Mouse (Mus musculus): ENCODE data around the gene Il20.

Il20 gene

GRCm38 (mm10) chr1:130911401-130912010, at the start of gene Il20:
Il20 (minus strand) TSS chr1:130911451.
- DNase-seq: no peak

GRCm38 (mm10) chr1:130946920-130947319, 35.7 kb upstream of the Il20 start:
- no peak for DNase-seq

DNA sequence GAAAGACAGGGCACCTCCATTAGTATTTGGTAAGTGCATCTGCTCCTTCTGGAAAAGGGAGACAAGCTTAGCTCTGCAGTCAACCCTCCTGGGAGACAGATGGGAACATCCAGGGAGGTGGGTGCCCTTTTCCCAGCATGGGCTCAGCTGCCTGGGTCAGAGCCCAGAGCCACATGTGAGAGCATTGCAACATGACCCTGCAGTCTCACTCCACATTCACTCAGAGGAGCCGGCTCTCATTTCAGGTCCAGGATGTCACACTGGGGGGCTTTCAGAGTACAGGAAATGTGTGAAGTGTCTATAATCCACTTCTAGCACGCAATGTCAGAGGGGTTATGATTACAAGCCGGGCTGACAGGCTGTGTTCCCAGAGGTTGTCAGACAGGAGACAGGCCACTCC, 30.6 kb upstream of the Il20 start:
- peak; percentile 10 for DNase-seq

DNA sequence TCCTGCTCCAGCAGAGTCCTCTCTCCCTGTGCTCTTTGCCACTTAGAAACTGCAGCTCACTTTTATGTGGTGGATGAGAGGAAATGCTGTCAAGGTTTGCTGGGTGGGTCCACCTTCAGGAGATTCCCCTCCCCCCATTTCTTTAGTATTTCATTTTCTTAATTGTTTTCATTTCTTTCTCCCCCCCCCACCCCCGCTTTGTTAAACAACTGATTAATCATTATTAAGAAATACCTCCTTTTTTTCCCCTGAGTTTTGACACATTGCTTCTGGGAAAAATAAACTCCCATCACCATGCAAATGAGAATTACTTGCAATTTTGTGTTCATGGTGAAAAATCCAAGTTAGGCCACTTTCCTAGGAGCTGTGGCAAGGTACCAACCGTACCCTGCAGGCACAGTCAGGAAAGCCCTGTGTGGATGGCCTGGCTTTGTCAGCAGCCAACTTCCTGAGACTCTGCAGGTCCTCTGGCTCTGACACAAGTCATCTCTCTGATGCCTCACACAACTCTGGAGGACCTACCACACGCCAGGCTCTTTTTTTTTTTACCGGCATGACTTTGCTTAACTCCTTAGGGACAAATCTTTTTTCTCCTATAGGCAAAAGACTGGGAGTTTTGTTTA, 28.9 kb upstream of the Il20 start, which contains the start of gene Il19:
TSS of gene Il19 (minus strand) at position 51 of the 623 bp plus-strand sequence.
- DNase-seq: no peak

GRCm38 (mm10) chr1:130938192-130938591, 26.9 kb upstream of the Il20 start:
- DNase-seq: no peak

DNA sequence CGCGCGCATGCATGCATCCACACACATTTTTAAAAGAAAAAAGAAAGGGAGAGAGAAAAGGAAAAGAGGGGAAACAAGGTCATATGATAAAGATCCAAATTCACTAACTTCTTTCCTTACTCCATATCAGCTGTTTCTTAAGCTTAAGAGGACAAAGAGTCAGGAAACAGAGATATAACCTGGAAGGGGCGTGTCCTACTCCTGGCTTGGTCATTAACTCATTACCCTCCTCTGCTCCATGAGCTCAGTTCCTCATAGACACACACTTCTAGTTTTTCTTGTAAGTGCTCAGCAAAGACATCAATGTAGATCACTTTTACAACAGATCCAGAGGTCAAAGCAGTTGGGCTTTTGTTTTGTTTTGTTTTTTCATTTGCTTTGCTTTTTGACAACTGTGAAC, 25.9 kb upstream of the Il20 start:
- no peak for DNase-seq

DNA sequence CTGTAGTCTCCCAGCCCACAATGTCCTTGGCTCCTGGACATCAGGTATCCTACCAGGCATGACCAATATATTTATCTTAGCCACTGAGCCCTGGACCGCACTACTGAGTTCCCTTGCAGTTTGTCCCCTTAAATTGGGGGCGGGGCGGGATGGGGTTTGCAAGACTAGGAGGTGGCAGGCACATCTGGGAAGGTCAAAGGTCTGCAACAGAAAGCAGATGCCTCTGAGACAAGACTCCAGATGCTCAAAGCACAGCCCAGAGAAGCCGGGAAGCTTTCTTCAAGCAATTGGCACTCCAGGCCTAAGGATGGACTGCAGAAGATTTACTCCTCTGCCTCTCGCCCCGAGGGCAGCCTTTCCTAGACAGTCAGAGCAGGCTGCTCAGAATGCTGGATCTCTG, 25.1 kb upstream of the Il20 start:
- DNase-seq: no peak

DNA sequence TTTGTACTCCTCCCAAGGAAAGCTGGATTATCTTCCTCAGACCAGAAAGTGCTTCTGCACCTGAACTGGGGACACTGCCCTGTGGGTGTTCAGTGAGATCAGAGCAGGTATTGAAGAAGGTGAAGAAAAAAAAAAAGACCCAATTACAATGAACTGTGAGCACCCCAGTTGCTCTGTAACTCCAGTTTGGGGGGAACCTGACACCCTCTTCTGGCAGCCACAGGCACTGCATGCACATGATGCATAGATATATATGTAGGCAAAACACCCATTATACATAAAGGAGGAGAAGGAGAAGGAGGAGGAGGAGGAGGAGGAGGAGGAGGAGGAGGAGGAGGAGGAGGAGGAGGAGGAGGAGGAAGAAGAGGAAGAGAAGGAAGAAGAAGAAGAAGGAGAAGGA, 15.2 kb upstream of the Il20 start:
- no peak for DNase-seq

GRCm38 (mm10) chr1:130918323-130918980, 7.2 kb upstream of the Il20 start:
- DNase-seq: no peak

DNA sequence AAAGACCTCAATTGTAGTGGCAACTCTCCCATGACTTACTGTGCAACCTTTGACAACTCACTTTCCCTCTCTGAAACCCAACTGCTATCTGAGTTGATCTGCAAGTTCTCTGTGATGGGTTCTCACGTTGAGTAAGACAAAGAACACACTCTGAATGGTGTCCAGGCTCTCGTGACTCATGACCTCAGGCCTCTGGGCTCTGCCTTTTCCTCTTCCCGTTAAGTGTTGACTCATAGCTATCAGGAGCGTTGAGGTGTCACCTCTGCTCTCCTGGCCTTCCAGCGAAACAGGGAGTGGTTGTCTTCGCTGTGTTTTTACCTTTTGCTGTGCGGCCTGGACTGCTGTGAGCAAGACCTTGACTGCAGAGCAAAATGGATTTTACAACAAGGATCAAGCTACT, 8.7 kb downstream of the Il20 start:
- no peak for DNase-seq

GRCm38 (mm10) chr1:130894468-130894867, 16.8 kb downstream of the Il20 start:
- no peak for DNase-seq

- no peak for DNase-seq
Observed at GRCm38 (mm10) chr1:130893329-130894040, 17.8 kb downstream of the Il20 start.

- DNase-seq: no peak
Observed at GRCm38 (mm10) chr1:130892446-130892845, 18.8 kb downstream of the Il20 start.

DNA sequence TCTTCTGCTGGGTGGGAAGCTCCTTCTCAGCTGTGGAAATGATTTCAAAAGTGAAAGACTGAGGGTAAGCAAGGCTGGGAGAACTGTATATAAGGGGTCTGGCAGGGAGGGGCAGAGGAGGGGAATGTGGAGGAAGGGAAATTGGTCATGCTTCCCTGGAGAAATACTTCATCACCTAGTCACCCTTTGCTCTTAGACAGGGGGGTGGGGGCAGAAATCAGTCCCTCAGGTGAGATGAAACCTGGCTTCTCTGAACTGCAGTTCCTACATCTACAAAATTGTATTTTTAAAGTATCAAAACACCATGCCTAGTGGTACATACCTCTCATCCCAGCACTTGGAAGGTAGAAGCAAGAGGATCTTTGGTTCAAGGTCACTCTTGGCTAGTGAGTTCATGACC, 23.9 kb downstream of the Il20 start, which contains the start of gene Il24:
TSS of gene Il24 (minus strand) at position 101 of the 400 bp plus-strand sequence.
- DNase-seq: no peak

DNA sequence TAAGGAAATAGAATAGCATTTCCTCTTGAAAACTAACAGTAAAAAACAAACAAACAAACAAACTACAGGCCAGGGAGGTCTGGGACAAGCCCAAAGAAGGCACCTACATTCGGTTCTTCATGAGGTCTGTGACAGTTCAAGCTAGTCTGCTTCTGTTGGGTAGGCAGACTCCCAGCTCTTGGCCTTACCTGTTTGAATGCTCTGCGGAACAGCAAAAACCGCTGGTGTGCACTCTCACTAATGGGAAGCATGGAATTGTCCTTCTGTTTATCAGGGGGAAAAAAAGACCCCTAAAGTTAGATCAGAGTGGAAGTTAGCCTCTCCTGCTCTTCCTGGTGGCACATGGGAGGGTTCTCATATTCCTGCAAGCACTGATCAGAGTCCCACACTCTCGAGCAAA, 28.1 kb downstream of the Il20 start:
- no peak for DNase-seq

GRCm38 (mm10) chr1:130879927-130880326, 31.3 kb downstream of the Il20 start:
- DNase-seq: no peak

DNA sequence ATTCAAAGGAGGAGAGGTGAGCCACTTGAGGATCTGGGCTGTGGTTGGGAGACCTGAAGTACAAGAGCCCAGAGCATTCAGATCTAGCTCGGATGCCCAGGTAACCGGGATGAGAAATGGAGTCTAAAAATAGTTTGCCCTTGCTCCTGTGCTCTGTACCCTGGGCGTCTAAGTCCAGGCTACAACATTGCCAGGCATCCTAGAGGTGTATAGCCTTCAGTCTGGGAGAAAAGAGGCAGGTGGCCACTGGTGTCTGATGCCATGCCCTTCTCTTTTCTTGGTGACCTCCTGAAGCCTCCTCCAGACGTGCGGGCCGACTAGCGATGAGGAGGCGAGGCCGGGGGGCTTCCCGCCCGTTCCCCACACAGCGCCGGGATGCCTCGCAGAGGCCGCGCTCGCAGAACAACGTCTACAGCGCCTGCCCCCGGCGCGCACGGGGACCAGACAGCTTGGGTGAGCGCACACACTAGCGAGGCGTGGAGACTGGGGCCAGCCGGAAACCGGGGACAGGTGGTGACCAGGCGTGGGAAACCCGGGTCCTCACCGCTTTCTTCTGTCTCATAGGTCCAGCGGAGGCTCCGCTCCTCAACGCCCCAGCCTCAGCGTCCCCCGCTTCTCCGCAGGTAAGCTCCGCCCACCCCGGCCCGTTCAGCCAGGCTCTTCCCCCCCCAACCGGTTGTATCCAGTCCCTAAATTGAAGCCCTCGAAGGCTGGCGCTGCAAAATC, 33.2 kb downstream of the Il20 start:
- DNase-seq: peak; percentile 14

GRCm38 (mm10) chr1:130876931-130877509, 34.2 kb downstream of the Il20 start:
- DNase-seq: peak; percentile 71

DNA sequence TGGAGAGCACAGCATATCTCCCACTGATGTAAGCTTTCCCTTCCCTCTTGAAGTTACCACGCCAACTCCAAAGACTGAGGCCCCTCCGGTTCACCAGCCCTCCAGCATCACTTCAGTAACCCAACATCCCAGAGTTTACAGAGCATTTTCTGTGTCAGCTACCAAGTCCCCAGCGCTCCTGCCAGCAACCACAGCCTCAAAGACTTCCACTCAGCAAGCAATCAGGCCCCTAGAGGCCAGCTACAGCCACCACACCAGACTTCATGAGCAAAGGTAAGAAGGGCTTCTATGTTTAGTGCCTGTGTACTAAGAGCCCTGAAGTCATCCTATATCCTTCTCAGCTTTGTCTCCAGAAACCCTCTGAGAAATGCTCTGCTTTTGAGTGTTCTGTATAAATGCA, 35.3 kb downstream of the Il20 start:
- DNase-seq: no peak

- peak; percentile 61 for DNase-seq
Observed at GRCm38 (mm10) chr1:130875139-130875538, 36.1 kb downstream of the Il20 start.

GRCm38 (mm10) chr1:130872912-130873311, 38.3 kb downstream of the Il20 start:
- DNase-seq: no peak

- DNase-seq: no peak
Observed at GRCm38 (mm10) chr1:130865541-130866221, 45.6 kb downstream of the Il20 start, which contains the start of gene Fcmr. Fcmr (plus strand) TSS chr1:130865669.

All from lung, postnatal 10 days (tissue).